Mouse (Mus musculus): ENCODE data around the gene AY074887. TPM values are rescaled to one million over a fixed set of nuclear protein-coding genes. Genes with fewer than 3 reads are reported as not detected.

AY074887 gene
- total RNA-seq (2012; rRNA removed) (not detected in 2 replicates), polyA plus RNA-seq (2012; ENCODE audit: insufficient read depth in 1 of 2, insufficient read length in 2 of 2, low read depth in 1 of 2, low replicate concordance in 2 of 2, missing spikeins in 1 of 2) (under 1 TPM in 1 of 2 experiments, not detected in 1; 0.32 TPM)

GRCm38 (mm10) chr9:54950575-54951321 lies at the start of gene AY074887, which contains the start of gene Psma4:
Gene AY074887 (minus strand): TSS chr9:54950998.
Gene Psma4 (plus strand): TSS chr9:54950790.
- Histone ChIP-seq H3K27ac (ENCODE audit: control insufficient read depth, low read depth, low read length) (peak within 1 kb of the TSS; percentile 68), H3K27me3 (ENCODE audit: control insufficient read depth in 1 of 2, insufficient read depth in 2 of 2, low read length in 2 of 2) (peaks cover 0 to 8% of the 10 kb centered on the region in 2 experiments; a peak in 2 of 4 replicates), H3K79me2 (ENCODE audit: control insufficient read depth, insufficient read depth, low read length, poor library complexity) (peaks cover 27% of the 10 kb centered on the region), H3K36me3 (ENCODE audit: control insufficient read depth in 1 of 2, insufficient read depth in 2 of 2, low read length in 2 of 2) (peaks cover 10 to 44% of the 10 kb centered on the region in 2 experiments), H3K9ac (ENCODE audit: control insufficient read depth, low read depth, low read length, poor library complexity, severe bottlenecking) (peak within 1 kb of the TSS; percentile 93), H3K4me1 (ENCODE audit: control insufficient read depth in 1 of 2, insufficient read depth in 2 of 2, low read length in 2 of 2) (peaks cover 4 to 33% of the 10 kb centered on the region in 2 experiments; a peak in 3 of 4 replicates), H3K4me3 (ENCODE audit: control insufficient read depth in 1 of 2, insufficient read depth in 1 of 2, low read depth in 2 of 2, low read length in 2 of 2) (peak within 1 kb of the TSS; percentile 89 to 95), H3K9me3 (replicated peaks; ENCODE audit: insufficient read depth, low read length) (no peaks in the 10 kb centered on the region)
- peak; percentile 96 for DNase-seq (ENCODE audit: low read depth, low spot score)
- TF ChIP-seq GABPA (IDR thresholded peaks at IDR 0.05; ENCODE audit: low read depth, low read length) = no peak
- no peak for TF ChIP-seq MYB (IDR thresholded peaks at IDR 0.05; ENCODE audit: low read depth, low read length)
- TF ChIP-seq RAD21 (IDR thresholded peaks at IDR 0.05; ENCODE audit: low read depth, low read length) = no peak
- TF ChIP-seq TAL1 (IDR thresholded peaks at IDR 0.05; ENCODE audit: low read length) = no peak
- peak; percentile 93 for TF ChIP-seq USF1 (IDR thresholded peaks at IDR 0.05; ENCODE audit: low read depth, low read length)
- TF ChIP-seq GATA1 (IDR thresholded peaks at IDR 0.05; ENCODE audit: low read depth, low read length) = no peak
- TF ChIP-seq ETS1 (IDR thresholded peaks at IDR 0.05; ENCODE audit: low read depth, low read length) = peak; percentile 65
- no peak; the same call in 1 of the 2 replicates for TF ChIP-seq KAT2A (conservative IDR thresholded peaks at IDR 0.05; ENCODE audit: low read depth, low read length)
- TF ChIP-seq TBP (IDR thresholded peaks at IDR 0.05; ENCODE audit: low read depth, low read length) = peak; percentile 96
- TF ChIP-seq BHLHE40 (IDR thresholded peaks at IDR 0.05; ENCODE audit: borderline replicate concordance, low read depth, low read length) = no peak
- no peak for TF ChIP-seq MEF2A (IDR thresholded peaks at IDR 0.05; ENCODE audit: extremely low read depth, insufficient replicate concordance, low read depth, low read length, poor library complexity, severe bottlenecking)
- peak; percentile 93 for TF ChIP-seq MAX (IDR thresholded peaks at IDR 0.05; ENCODE audit: low read length)
- TF ChIP-seq CHD2 (IDR thresholded peaks at IDR 0.05; ENCODE audit: low read length) = no peak
- no peak for TF ChIP-seq ZKSCAN1 (IDR thresholded peaks at IDR 0.05; ENCODE audit: low read depth, low read length)
- peak; percentile 93 for TF ChIP-seq NELFE (IDR thresholded peaks at IDR 0.05; ENCODE audit: low read depth, low read length)
- TF ChIP-seq ZC3H11A (IDR thresholded peaks at IDR 0.05; ENCODE audit: low read depth, low read length) = no peak
- TF ChIP-seq NRF1 (IDR thresholded peaks at IDR 0.05; ENCODE audit: insufficient read depth, low read depth, low read length, poor library complexity, severe bottlenecking) = peak; percentile 96
- TF ChIP-seq POLR2A (IDR thresholded peaks at IDR 0.05; ENCODE audit: control insufficient read depth in 1 of 2, insufficient read depth in 1 of 2, low read depth in 1 of 2, low read length in 2 of 2, poor library complexity in 1 of 2) = peak; percentile 86 to 91
- no peak for TF ChIP-seq SMC3 (IDR thresholded peaks at IDR 0.05; ENCODE audit: low read depth, low read length)
- TF ChIP-seq USF2 (IDR thresholded peaks at IDR 0.05; ENCODE audit: borderline replicate concordance in 1 of 2, insufficient read depth in 1 of 2, low read depth in 1 of 2, low read length in 2 of 2) = peak in 1 of 2 experiments; percentile 52; a peak in 1 of 4 replicates
- TF ChIP-seq MAFK (IDR thresholded peaks at IDR 0.05; ENCODE audit: borderline replicate concordance, low read depth, low read length) = no peak
- TF ChIP-seq MAZ (IDR thresholded peaks at IDR 0.05; ENCODE audit: low read depth, low read length) = 0 out of 2 replicates have a peak, but pooled peaks have one; percentile 22
- TF ChIP-seq CTCF (IDR thresholded peaks at IDR 0.05 in 2 of 3, conservative IDR thresholded peaks at IDR 0.05 in 1 of 3; ENCODE audit: control insufficient read depth in 1 of 3, insufficient read depth in 1 of 3, low read depth in 2 of 3, low read length in 3 of 3, poor library complexity in 1 of 3, severe bottlenecking in 1 of 3) = no peak
- peak; percentile 90; the same call in 1 of the 2 replicates for TF ChIP-seq SIN3A (IDR thresholded peaks at IDR 0.05; ENCODE audit: low read length)
- TF ChIP-seq CHD1 (IDR thresholded peaks at IDR 0.05; ENCODE audit: low read depth, low read length) = no peak
- 0 out of 2 replicates have a peak, but pooled peaks have one; percentile 22 for TF ChIP-seq UBTF (IDR thresholded peaks at IDR 0.05; ENCODE audit: borderline replicate concordance, insufficient read depth, low read depth, low read length)
- TF ChIP-seq POLR2AphosphoS2 (IDR thresholded peaks at IDR 0.05; ENCODE audit: low read length) = peak; percentile 54; the same call in 1 of the 2 replicates
- peak; percentile 78 for TF ChIP-seq HCFC1 (IDR thresholded peaks at IDR 0.05; ENCODE audit: low read depth, low read length)
- no peak for TF ChIP-seq JUND (IDR thresholded peaks at IDR 0.05; ENCODE audit: low read depth, low read length)
- TF ChIP-seq ZNF384 (IDR thresholded peaks at IDR 0.05; ENCODE audit: low read depth, low read length) = no peak
- no peak; a peak in 1 of 4 replicates for TF ChIP-seq EP300 (IDR thresholded peaks at IDR 0.05; ENCODE audit: low read depth in 1 of 2, low read length in 2 of 2)
- peak; percentile 98 for TF ChIP-seq MXI1 (IDR thresholded peaks at IDR 0.05; ENCODE audit: low read depth, low read length)
- TF ChIP-seq ELF1 (IDR thresholded peaks at IDR 0.05; ENCODE audit: low read depth, low read length) = peak; percentile 94
- TF ChIP-seq ZMIZ1 (IDR thresholded peaks at IDR 0.05; ENCODE audit: low read depth, low read length) = peak; percentile 63; the same call in 1 of the 2 replicates
- no peak for TF ChIP-seq POLR2AphosphoS5 (IDR thresholded peaks at IDR 0.05; ENCODE audit: borderline replicate concordance, low read depth, low read length)

All from MEL (cell line).